Mouse (Mus musculus): Measurements from ENCODE around the gene Tgm2. TPM values are rescaled to one million over a fixed set of nuclear protein-coding genes. Genes with fewer than 3 reads are reported as not detected.
A peak's percentile ranks its signal among the peaks of the same experiment; 100 is the strongest.

Tgm2 gene
- polyA plus RNA-seq, 1 experiment from 2014 or later = 160 TPM

DNA sequence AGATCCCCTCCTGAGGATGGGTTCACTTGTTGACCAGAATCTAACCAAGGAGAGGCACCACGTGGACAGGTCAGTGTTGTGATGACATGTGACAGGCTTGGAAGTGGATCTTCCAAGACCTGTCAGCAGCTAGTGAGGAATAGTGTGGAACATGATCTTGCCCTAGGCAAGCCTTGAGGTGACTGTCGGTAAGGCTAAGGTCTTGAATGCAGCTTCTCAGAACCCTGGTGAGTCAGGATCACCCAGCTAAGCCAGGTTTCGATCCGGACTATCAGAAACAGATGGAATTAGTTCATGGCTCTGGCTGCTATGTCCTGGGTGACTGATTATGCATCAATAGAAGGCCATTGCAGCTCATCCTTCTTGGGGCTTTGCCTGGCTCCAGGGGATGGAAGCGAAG lies 47.5 kb downstream of the Tgm2 start:
- H3K4me2 ChIP-seq (ENCODE audit: low read length) = no peak overlapping the region
- H3K9me3 ChIP-seq (ENCODE audit: control insufficient read depth, low read length) = no peaks in the 10 kb centered on the region
- H3K4me1 ChIP-seq (ENCODE audit: control insufficient read depth in 2 of 2, insufficient read depth in 2 of 2, low read length in 2 of 2) = peaks cover 9 to 17% of the 10 kb centered on the region in 2 experiments
- no peak overlapping the region for H3K4me3 ChIP-seq (ENCODE audit: control insufficient read depth in 1 of 2, insufficient read depth in 1 of 2, low read depth in 1 of 2, low read length in 2 of 2)
- H3K27me3 ChIP-seq (ENCODE audit: control insufficient read depth, insufficient read depth, low read length) = no peaks in the 10 kb centered on the region
- H3K36me3 ChIP-seq (ENCODE audit: control insufficient read depth, insufficient read depth, low read length) = no peaks in the 10 kb centered on the region
- H3K27ac ChIP-seq (replicated peaks in 1 of 2; ENCODE audit: control insufficient read depth in 1 of 2, insufficient read depth in 1 of 2, low read depth in 2 of 2, low read length in 2 of 2) = no peak overlapping the region
- no peak for ATAC-seq (ENCODE audit: insufficient number of reproducible peaks, insufficient read depth, low FRiP score, low read depth)
- no peak overlapping the region for H3K9ac ChIP-seq (ENCODE audit: low read length)
- 77% methylated on average over 5 of the region's 5 CpGs for WGBS

DNA sequence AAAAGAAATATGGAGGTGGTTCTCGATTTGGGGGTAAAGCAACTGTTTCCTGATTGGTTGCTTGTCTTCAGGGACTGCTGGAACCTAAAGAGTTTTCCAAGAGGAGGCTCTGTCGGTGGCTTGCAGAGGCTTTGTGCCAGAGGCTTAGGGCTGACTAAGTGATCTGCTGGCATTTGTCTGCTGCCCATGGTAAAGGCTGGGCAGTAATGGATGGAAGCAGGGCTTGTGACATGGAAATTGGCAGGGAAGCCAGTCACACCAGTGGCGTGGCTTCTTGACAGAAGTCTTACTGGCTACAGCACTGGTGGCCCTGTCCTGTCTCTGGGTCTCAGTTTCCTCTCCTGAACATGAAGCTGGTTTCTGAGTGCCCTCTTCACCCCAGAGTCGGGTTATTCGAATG lies 49.2 kb downstream of the Tgm2 start:
- Histone ChIP-seq H3K4me1 (ENCODE audit: control insufficient read depth in 2 of 2, insufficient read depth in 2 of 2, low read length in 2 of 2) (peaks cover 14 to 22% of the 10 kb centered on the region in 2 experiments), H3K27ac (replicated peaks in 1 of 2; ENCODE audit: control insufficient read depth in 1 of 2, insufficient read depth in 1 of 2, low read depth in 2 of 2, low read length in 2 of 2) (no peak overlapping the region), H3K9ac (ENCODE audit: low read length) (no peak overlapping the region), H3K36me3 (ENCODE audit: control insufficient read depth, insufficient read depth, low read length) (no peaks in the 10 kb centered on the region), H3K4me3 (ENCODE audit: control insufficient read depth in 1 of 2, insufficient read depth in 1 of 2, low read depth in 1 of 2, low read length in 2 of 2) (no peak overlapping the region), H3K4me2 (ENCODE audit: low read length) (no peak overlapping the region), H3K27me3 (ENCODE audit: control insufficient read depth, insufficient read depth, low read length) (no peaks in the 10 kb centered on the region), H3K9me3 (ENCODE audit: control insufficient read depth, low read length) (no peaks in the 10 kb centered on the region)
- no peak for ATAC-seq (ENCODE audit: insufficient number of reproducible peaks, insufficient read depth, low FRiP score, low read depth)
- WGBS = 72% methylated on average over 5 of the region's 5 CpGs

DNA sequence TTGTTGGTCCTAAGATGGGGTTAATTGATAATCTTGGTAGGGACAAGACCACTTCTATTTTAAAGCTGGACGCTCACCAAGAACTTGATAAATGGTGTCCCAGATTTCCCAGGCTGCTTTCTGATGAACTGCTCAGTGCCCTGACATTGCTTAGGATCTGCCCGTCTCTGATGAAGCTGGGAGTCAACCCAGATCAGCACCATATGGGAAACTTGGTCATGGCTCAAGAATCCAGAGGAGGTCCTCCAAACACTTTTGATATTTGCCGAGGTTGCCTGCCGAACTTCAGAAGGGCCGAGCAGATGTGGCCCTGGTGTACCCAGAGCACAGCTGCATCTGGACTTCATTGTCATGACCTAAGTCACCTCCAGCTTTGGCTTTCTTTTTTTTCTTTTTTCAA lies 51.4 kb downstream of the Tgm2 start:
- ATAC-seq (ENCODE audit: insufficient number of reproducible peaks, insufficient read depth, low FRiP score, low read depth) = no peak
- Histone ChIP-seq H3K27me3 (ENCODE audit: control insufficient read depth, insufficient read depth, low read length) (no peaks in the 10 kb centered on the region), H3K36me3 (ENCODE audit: control insufficient read depth, insufficient read depth, low read length) (no peaks in the 10 kb centered on the region), H3K4me3 (ENCODE audit: control insufficient read depth in 1 of 2, insufficient read depth in 1 of 2, low read depth in 1 of 2, low read length in 2 of 2) (no peak overlapping the region), H3K4me1 (ENCODE audit: control insufficient read depth in 2 of 2, insufficient read depth in 2 of 2, low read length in 2 of 2) (peaks cover 16 to 22% of the 10 kb centered on the region in 2 experiments), H3K27ac (replicated peaks in 1 of 2; ENCODE audit: control insufficient read depth in 1 of 2, insufficient read depth in 1 of 2, low read depth in 2 of 2, low read length in 2 of 2) (peak overlapping the region in 1 of 2 experiments; percentile 41; a peak in 1 of 4 replicates), H3K9me3 (ENCODE audit: control insufficient read depth, low read length) (no peaks in the 10 kb centered on the region), H3K9ac (ENCODE audit: low read length) (no peak overlapping the region), H3K4me2 (ENCODE audit: low read length) (no peak overlapping the region)
- WGBS = 67% methylated on average over 5 of the region's 5 CpGs

DNA sequence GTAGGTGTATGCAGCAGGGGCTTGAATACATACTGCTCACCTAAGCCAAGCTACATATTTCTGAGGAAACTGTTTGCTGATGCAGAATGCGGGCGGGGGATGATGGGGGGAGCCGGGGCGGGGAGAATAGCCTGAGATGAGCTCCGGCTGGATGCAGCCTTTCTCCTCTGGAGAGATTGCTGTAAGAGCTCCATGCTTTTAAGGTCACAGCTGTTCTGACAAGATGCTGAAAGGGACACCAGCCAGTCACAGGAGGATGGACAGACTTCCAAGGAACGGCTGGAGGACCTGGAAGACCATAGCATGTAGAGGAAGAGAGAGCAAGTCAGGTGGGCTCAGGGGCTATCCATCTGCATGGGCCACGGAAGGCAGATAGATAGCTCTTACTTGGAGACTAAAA lies 51.9 kb downstream of the Tgm2 start:
- no peaks in the 10 kb centered on the region for H3K9me3 ChIP-seq (ENCODE audit: control insufficient read depth, low read length)
- no peak overlapping the region for H3K9ac ChIP-seq (ENCODE audit: low read length)
- ATAC-seq (ENCODE audit: insufficient number of reproducible peaks, insufficient read depth, low FRiP score, low read depth) = no peak
- peaks cover 16 to 22% of the 10 kb centered on the region in 2 experiments for H3K4me1 ChIP-seq (ENCODE audit: control insufficient read depth in 2 of 2, insufficient read depth in 2 of 2, low read length in 2 of 2)
- H3K36me3 ChIP-seq (ENCODE audit: control insufficient read depth, insufficient read depth, low read length) = no peaks in the 10 kb centered on the region
- H3K4me3 ChIP-seq (ENCODE audit: control insufficient read depth in 1 of 2, insufficient read depth in 1 of 2, low read depth in 1 of 2, low read length in 2 of 2) = 0 out of 4 replicates have a peak overlapping the region, but pooled peaks of 1 of the 2 experiments have one; percentile 4
- 78% methylated on average over 7 of the region's 7 CpGs for WGBS
- H3K27ac ChIP-seq (replicated peaks in 1 of 2; ENCODE audit: control insufficient read depth in 1 of 2, insufficient read depth in 1 of 2, low read depth in 2 of 2, low read length in 2 of 2) = peak overlapping the region; percentile 35 to 41; a peak in 1 of 4 replicates
- no peaks in the 10 kb centered on the region for H3K27me3 ChIP-seq (ENCODE audit: control insufficient read depth, insufficient read depth, low read length)
- H3K4me2 ChIP-seq (ENCODE audit: low read length) = no peak overlapping the region

DNA sequence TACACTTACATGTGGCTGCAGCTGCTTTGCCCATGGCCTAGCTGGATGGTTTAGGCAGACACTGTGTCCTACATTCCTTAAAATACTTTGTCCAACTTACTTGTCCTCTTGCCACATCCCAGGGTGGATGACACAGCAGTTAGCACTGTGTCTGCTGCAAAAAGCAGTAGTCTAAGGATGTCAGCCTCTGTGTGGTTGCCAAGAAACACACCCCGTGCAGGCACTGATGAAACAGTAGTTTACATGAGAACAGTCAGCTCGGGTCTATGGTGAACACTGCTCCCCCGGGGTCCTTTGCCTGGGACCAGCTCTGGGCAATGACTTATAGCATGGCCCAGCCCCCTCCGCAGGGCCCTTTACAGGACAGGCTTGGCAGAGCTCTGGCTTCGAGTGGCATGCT lies 52.9 kb downstream of the Tgm2 start:
- Histone ChIP-seq H3K4me2 (ENCODE audit: low read length) (no peak overlapping the region), H3K9me3 (ENCODE audit: control insufficient read depth, low read length) (no peaks in the 10 kb centered on the region), H3K4me1 (ENCODE audit: control insufficient read depth in 2 of 2, insufficient read depth in 2 of 2, low read length in 2 of 2) (peaks cover 16 to 22% of the 10 kb centered on the region in 2 experiments), H3K27me3 (ENCODE audit: control insufficient read depth, insufficient read depth, low read length) (no peaks in the 10 kb centered on the region), H3K27ac (replicated peaks in 1 of 2; ENCODE audit: control insufficient read depth in 1 of 2, insufficient read depth in 1 of 2, low read depth in 2 of 2, low read length in 2 of 2) (no peak overlapping the region), H3K9ac (ENCODE audit: low read length) (no peak overlapping the region), H3K36me3 (ENCODE audit: control insufficient read depth, insufficient read depth, low read length) (no peaks in the 10 kb centered on the region), H3K4me3 (ENCODE audit: control insufficient read depth in 1 of 2, insufficient read depth in 1 of 2, low read depth in 1 of 2, low read length in 2 of 2) (no peak overlapping the region)
- 59% methylated on average over 5 of the region's 5 CpGs for WGBS
- no peak for ATAC-seq (ENCODE audit: insufficient number of reproducible peaks, insufficient read depth, low FRiP score, low read depth)

DNA sequence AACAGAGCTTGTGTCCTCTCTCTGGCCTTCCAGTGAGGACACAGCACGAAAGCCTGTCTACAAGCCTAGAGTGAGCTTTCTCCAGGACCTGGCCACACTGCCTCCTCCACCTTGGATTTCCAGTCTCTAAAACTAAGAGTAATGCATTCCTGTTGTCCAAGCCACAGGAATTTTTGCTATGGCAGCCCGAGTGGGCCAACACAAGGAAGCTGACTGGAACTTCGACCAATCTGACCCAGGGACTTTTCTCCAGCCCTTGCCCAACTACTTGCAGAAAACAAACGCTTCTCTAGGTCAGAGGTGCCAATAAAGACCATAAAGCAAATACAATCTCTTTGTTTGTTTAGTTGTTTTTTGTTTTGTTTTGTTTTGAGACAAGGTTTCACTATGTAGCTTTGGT lies 56.1 kb downstream of the Tgm2 start:
- no peak overlapping the region for H3K4me2 ChIP-seq (ENCODE audit: low read length)
- 87% methylated on average over 4 of the region's 4 CpGs for WGBS

DNA sequence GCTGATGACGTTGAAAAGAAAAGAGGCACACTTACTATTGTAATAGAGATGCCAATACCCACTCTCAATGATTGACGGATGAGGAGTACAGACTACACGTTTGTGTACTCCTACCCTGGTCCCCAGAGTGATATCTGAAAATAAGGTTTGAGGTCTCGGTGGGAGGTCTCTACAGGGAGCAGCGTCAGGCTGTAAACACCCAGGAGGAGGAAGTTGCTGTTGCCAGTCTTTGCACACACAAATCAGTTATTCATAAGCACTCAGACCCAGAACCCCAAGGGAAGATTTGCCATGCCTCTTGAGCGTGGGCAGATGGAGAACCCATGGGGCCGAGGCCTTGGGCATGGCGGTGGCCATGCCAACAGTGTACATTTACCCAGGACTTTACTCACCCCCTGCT lies 61.8 kb downstream of the Tgm2 start:
- Histone ChIP-seq H3K27me3 (ENCODE audit: control insufficient read depth, insufficient read depth, low read length) (no peaks in the 10 kb centered on the region), H3K4me3 (ENCODE audit: control insufficient read depth in 1 of 2, insufficient read depth in 1 of 2, low read depth in 1 of 2, low read length in 2 of 2) (no peak overlapping the region), H3K4me2 (ENCODE audit: low read length) (no peak overlapping the region), H3K4me1 (ENCODE audit: control insufficient read depth in 2 of 2, insufficient read depth in 2 of 2, low read length in 2 of 2) (peaks cover 4 to 7% of the 10 kb centered on the region in 2 experiments; a peak in 2 of 4 replicates), H3K36me3 (ENCODE audit: control insufficient read depth, insufficient read depth, low read length) (no peaks in the 10 kb centered on the region), H3K9ac (ENCODE audit: low read length) (no peak overlapping the region), H3K27ac (replicated peaks in 1 of 2; ENCODE audit: control insufficient read depth in 1 of 2, insufficient read depth in 1 of 2, low read depth in 2 of 2, low read length in 2 of 2) (no peak overlapping the region), H3K9me3 (ENCODE audit: control insufficient read depth, low read length) (no peaks in the 10 kb centered on the region)
- no peak for ATAC-seq (ENCODE audit: insufficient number of reproducible peaks, insufficient read depth, low FRiP score, low read depth)
- WGBS = 72% methylated on average over 8 of the region's 8 CpGs

More for the DNA sequence above, 56.1 kb downstream of the Tgm2 start:
- Histone ChIP-seq H3K4me3 (ENCODE audit: control insufficient read depth in 1 of 2, insufficient read depth in 1 of 2, low read depth in 1 of 2, low read length in 2 of 2) (no peak overlapping the region), H3K36me3 (ENCODE audit: control insufficient read depth, insufficient read depth, low read length) (no peaks in the 10 kb centered on the region), H3K9ac (ENCODE audit: low read length) (no peak overlapping the region), H3K4me1 (ENCODE audit: control insufficient read depth in 2 of 2, insufficient read depth in 2 of 2, low read length in 2 of 2) (peaks cover 16 to 17% of the 10 kb centered on the region in 2 experiments), H3K9me3 (ENCODE audit: control insufficient read depth, low read length) (no peaks in the 10 kb centered on the region), H3K27ac (replicated peaks in 1 of 2; ENCODE audit: control insufficient read depth in 1 of 2, insufficient read depth in 1 of 2, low read depth in 2 of 2, low read length in 2 of 2) (no peak overlapping the region), H3K27me3 (ENCODE audit: control insufficient read depth, insufficient read depth, low read length) (no peaks in the 10 kb centered on the region)
- no peak for ATAC-seq (ENCODE audit: insufficient number of reproducible peaks, insufficient read depth, low FRiP score, low read depth)

DNA sequence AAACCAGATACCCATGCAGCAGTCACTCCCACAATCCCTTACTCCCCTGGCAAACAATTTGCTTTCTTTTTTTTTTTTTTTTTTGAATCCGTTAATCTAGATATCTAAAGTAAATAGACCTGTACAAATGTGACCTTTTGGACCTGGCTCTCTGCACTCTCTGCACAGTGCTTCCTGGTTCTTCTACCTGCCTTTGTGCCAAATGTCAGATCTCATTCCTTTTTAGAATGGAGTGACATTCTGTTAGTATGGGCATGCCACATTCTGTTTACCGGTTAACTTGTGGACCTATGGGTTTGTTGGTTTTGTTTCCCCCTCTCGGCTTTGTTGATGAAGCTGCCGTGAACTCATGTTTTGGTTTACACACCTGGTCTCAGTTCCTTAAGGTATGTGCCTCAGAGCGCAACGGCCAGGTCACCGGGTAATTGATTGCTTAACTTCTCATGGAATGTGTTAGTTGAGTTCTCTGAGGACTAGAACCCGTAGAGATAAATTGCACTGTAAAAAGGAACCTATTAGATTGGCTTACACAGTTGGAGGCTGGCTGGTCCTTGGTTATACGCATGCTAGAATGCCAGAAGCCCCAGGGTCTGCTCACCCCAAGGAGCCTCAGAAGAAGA lies 65.5 kb downstream of the Tgm2 start:
- Histone ChIP-seq H3K36me3 (ENCODE audit: control insufficient read depth, insufficient read depth, low read length) (peaks cover 23% of the 10 kb centered on the region), H3K27me3 (ENCODE audit: control insufficient read depth, insufficient read depth, low read length) (no peaks in the 10 kb centered on the region), H3K9ac (ENCODE audit: low read length) (no peak overlapping the region), H3K27ac (replicated peaks in 1 of 2; ENCODE audit: control insufficient read depth in 1 of 2, insufficient read depth in 1 of 2, low read depth in 2 of 2, low read length in 2 of 2) (no peak overlapping the region), H3K4me3 (ENCODE audit: control insufficient read depth in 1 of 2, insufficient read depth in 1 of 2, low read depth in 1 of 2, low read length in 2 of 2) (no peak overlapping the region), H3K4me1 (ENCODE audit: control insufficient read depth in 2 of 2, insufficient read depth in 2 of 2, low read length in 2 of 2) (peaks cover 2 to 7% of the 10 kb centered on the region in 2 experiments; a peak in 2 of 4 replicates), H3K9me3 (ENCODE audit: control insufficient read depth, low read length) (no peaks in the 10 kb centered on the region), H3K4me2 (ENCODE audit: low read length) (no peak overlapping the region)
- ATAC-seq (ENCODE audit: insufficient number of reproducible peaks, insufficient read depth, low FRiP score, low read depth) = no peak
- WGBS = 86% methylated on average over 9 of the region's 9 CpGs

Data from heart, embryonic 14.5 days (tissue).